Mouse (Mus musculus) stomach, postnatal 0 days (tissue): ENCODE results near the gene Olfr1196.

Source experiments
- CTCF ChIP-seq: IDR thresholded peaks from 2 replicates; pipeline ENCODE4 v1.5.1; 2016; ENCODE audit warnings: antibody characterized with exemption, low read depth, mild to moderate bottlenecking, moderate library complexity
- EP300 ChIP-seq: optimal IDR thresholded peaks from 2 replicates; pipeline ENCODE3; 2016; ENCODE audit warnings: antibody characterized with exemption

- TF ChIP-seq EP300 (no peak), CTCF (no peak)
These were observed 46.9 kb upstream of the Olfr1196 start, which contains the start of gene Olfr1198 for GRCm38 (mm10) chr2:88751270-88751669.
